Mouse (Mus musculus) gastrocnemius, adult 2 months (tissue): ENCODE data around the gene Tmem202. TPM values are rescaled to one million over a fixed set of nuclear protein-coding genes. Genes with fewer than 3 reads are reported as not detected.
A peak's percentile ranks its signal among the peaks of the same experiment; 100 is the strongest.

Source experiments
- DNase-seq: peaks from one replicate; pipeline ENCODE4 v3.0.0; 2022
- H3K27ac ChIP-seq: fragments of 200-600 bp; 2 replicates; pipeline ENCODE4 v1.8.1; 2022; ENCODE audit warnings: mild to moderate bottlenecking
- H3K4me3 ChIP-seq: fragments of 200-600 bp; 2 replicates; pipeline ENCODE4 v1.8.1; 2022; ENCODE audit warnings: mild to moderate bottlenecking, moderate library complexity
- CTCF ChIP-seq: fragments of 200-600 bp; IDR thresholded peaks from 2 replicates; pipeline ENCODE4 v1.8.1; 2022; ENCODE audit warnings: antibody characterized with exemption, mild to moderate bottlenecking, moderate library complexity
- intact Hi-C: fragments of 180-260 bp; cut with DNase I; formaldehyde crosslinking; loops from one replicate; pipeline ENCODE4 v1.15.1; 2025
- long read RNA-seq, 2 experiments: library from polyadenylated mRNA; stranded (forward); transcript quantifications; one replicate each; pipeline ENCODE4 v2.0.0; 2021
- total RNA-seq, 2 experiments: library from RNA; stranded (reverse); gene quantifications; 2 replicates each; pipeline ENCODE4 v1.2.3; 2021

Gene Tmem202
- under 1 TPM; 0.53 to 0.56 TPM for total RNA-seq
- long read RNA-seq, experiment 1, partial matches to known transcripts = 0 of 3 reads
- long read RNA-seq, experiment 1, other reads (novel, unspliced or antisense) = 3 of 3 reads
- long read RNA-seq, experiment 2, partial matches to known transcripts = 0 of 2 reads
- long read RNA-seq, experiment 2, other reads (novel, unspliced or antisense) = 2 of 2 reads

GRCm38 (mm10) chr9:59539441-59540137 lies at the start of gene Tmem202, which contains the start of gene Hexa:
Gene Tmem202, minus strand, starts transcription at chr9:59539847.
Gene Hexa, plus strand, starts transcription at chr9:59539540.
- DNase-seq = peak; percentile 90
- no peak for TF ChIP-seq CTCF
- H3K27ac ChIP-seq = peak within 1 kb of the TSS; percentile 90
- peak within 1 kb of the TSS; percentile 78 for H3K4me3 ChIP-seq
- intact Hi-C loops = loop anchor here (2.0 kb wide), 1 partner anchor 51 kb away; no protein-coding TSS in a partner anchor

- Histone ChIP-seq H3K4me3 (no peak overlapping the region), H3K27ac (no peak overlapping the region)
- no peak for TF ChIP-seq CTCF
- DNase-seq = no peak
- intact Hi-C loops = loop anchor here (10.0 kb wide), 1 partner anchor 684 kb away; no protein-coding TSS in a partner anchor
These were observed 49.3 kb upstream of the Tmem202 start for GRCm38 (mm10) chr9:59588710-59589671.

- TF ChIP-seq CTCF = no peak
- Histone ChIP-seq H3K27ac (no peak overlapping the region), H3K4me3 (no peak overlapping the region)
- no peak for DNase-seq
- intact Hi-C loops = loop anchor here (10.0 kb wide), 1 partner anchor 683 kb away; no protein-coding TSS in a partner anchor
These were observed 48.6 kb upstream of the Tmem202 start for GRCm38 (mm10) chr9:59588252-59588651.

GRCm38 (mm10) chr9:59584871-59585308 lies 45.2 kb upstream of the Tmem202 start:
- Histone ChIP-seq H3K4me3 (peak overlapping the region; percentile 60), H3K27ac (no peak overlapping the region)
- intact Hi-C loops = loop anchor here (2.0 to 10.0 kb wide), 2 partner anchors 18 to 680 kb away; no protein-coding TSS in a partner anchor
- DNase-seq = peak; percentile 76
- peak; percentile 88 for TF ChIP-seq CTCF

GRCm38 (mm10) chr9:59578505-59578867 lies 38.8 kb upstream of the Tmem202 start:
- Histone ChIP-seq H3K27ac (no peak overlapping the region), H3K4me3 (peak overlapping the region; percentile 72)
- TF ChIP-seq CTCF = no peak
- intact Hi-C loops = no loop called here
- DNase-seq = no peak

- intact Hi-C loops = no loop called here
- Histone ChIP-seq H3K4me3 (peak within 1 kb of the TSS; percentile 72), H3K27ac (no peak within 1 kb of the TSS)
- TF ChIP-seq CTCF = no peak
- peak; percentile 77 for DNase-seq
These were observed 38.3 kb upstream of the Tmem202 start, which contains the start of gene Celf6 for GRCm38 (mm10) chr9:59577844-59578504. Gene Celf6, plus strand, starts transcription at chr9:59577917.

- intact Hi-C loops = no loop called here
- TF ChIP-seq CTCF = no peak
- peak overlapping the region; percentile 72 for H3K4me3 ChIP-seq
These were observed 37.8 kb upstream of the Tmem202 start for GRCm38 (mm10) chr9:59577401-59577800.

GRCm38 (mm10) chr9:59571852-59572251 lies 32.2 kb upstream of the Tmem202 start:
- intact Hi-C loops = no loop called here
- TF ChIP-seq CTCF = no peak
- no peak for DNase-seq

More at GRCm38 (mm10) chr9:59577401-59577800, 37.8 kb upstream of the Tmem202 start:
- H3K27ac ChIP-seq = no peak overlapping the region
- DNase-seq = no peak

GRCm38 (mm10) chr9:59567111-59567510 lies 27.5 kb upstream of the Tmem202 start:
- DNase-seq = peak; percentile 59
- H3K4me3 ChIP-seq = no peak overlapping the region
- no peak overlapping the region for H3K27ac ChIP-seq
- TF ChIP-seq CTCF = peak; percentile 68
- intact Hi-C loops = loop anchor here (2.0 to 5.0 kb wide), 2 partner anchors 18 to 225 kb away; no protein-coding TSS in a partner anchor

More at GRCm38 (mm10) chr9:59571852-59572251, 32.2 kb upstream of the Tmem202 start:
- Histone ChIP-seq H3K27ac (no peak overlapping the region), H3K4me3 (no peak overlapping the region)

- peak; percentile 95 for TF ChIP-seq CTCF
- Histone ChIP-seq H3K4me3 (no peak overlapping the region), H3K27ac (no peak overlapping the region)
- intact Hi-C loops = loop anchor here (5.0 kb wide), 1 partner anchor 223 kb away; no protein-coding TSS in a partner anchor
- peak; percentile 91 for DNase-seq
These were observed 26.0 kb upstream of the Tmem202 start for GRCm38 (mm10) chr9:59565600-59565999.

GRCm38 (mm10) chr9:59553719-59554118 lies 14.1 kb upstream of the Tmem202 start:
- Histone ChIP-seq H3K4me3 (no peak overlapping the region), H3K27ac (no peak overlapping the region)
- no peak for TF ChIP-seq CTCF
- DNase-seq = no peak
- intact Hi-C loops = no loop called here
